Mouse (Mus musculus): ENCODE data around the gene Gpr171. TPM values are rescaled to one million over a fixed set of nuclear protein-coding genes. Genes with fewer than 3 reads are reported as not detected.
"Not testable (repeated sequence)": the region's sequence is repeated elsewhere in the genome, so short reads cannot be mapped to it uniquely, and the experiment has no call there.

Gpr171 gene
- 1.1 and 1.7 TPM in 2 replicates for polyA plus RNA-seq (2015; fragmentation: Nextera tagmentation; extraction: Ambion mirVana)

DNA sequence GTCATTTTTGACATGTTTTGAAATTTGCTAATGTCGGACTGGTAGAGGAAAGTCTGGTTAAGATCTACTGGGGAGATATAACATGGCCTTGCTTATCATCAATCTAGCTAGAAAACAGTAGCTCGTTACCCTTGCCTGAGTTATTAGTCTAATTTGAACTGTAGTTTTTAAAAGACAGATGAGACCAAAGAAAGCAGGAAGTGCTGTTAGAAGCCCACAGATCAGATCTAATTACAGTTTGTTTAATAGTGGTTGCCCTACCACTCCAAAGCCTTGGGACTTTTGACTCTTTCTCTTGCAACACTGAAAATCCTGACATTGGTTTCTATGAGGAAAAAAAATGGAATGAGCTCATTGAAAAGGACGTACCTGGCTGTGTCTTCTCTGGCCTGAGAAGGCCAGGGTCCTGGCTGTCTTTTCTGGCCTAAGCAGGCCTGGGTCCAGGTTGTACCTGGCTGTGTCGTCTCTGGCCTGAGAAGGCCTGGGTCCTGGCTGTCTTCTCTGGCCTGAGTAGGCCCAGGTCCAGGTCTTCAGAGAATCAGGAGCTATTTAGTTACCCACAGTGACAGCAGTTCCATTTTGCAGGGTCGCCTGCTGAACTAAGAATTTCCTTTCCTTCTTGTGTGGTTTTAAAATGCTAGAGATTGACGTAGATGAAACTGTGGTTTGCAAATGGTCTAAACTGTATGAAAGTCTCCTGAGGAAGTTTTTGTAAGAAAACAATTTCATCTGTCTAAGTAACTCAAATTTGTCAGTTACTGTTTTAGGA lies at the start of gene Gpr171:
Gene Gpr171 (minus strand): TSS at position 604 of the 769 bp plus-strand sequence.
- Histone ChIP-seq H3K4me1 (no peaks in the 10 kb centered on the region), H3K9me3 (replicated peaks) (no peaks in the 10 kb centered on the region), H3K9ac (no peak within 1 kb of the TSS), H3K27me3 (no peaks in the 10 kb centered on the region), H3K4me2 (no peak within 1 kb of the TSS), H3K27ac (no peak within 1 kb of the TSS), H3K4me3 (no peak within 1 kb of the TSS), H3K36me3 (ENCODE audit: poor library complexity, severe bottlenecking) (no peaks in the 10 kb centered on the region)
- no peak for ATAC-seq
- WGBS: 87% methylated on average over 6 of the region's 6 CpGs

GRCm38 (mm10) chr3:59150624-59151023 lies 49.0 kb upstream of the Gpr171 start:
- WGBS: 92% methylated on average over 2 of the region's 2 CpGs
- H3K4me3 ChIP-seq: no peak overlapping the region
- no peaks in the 10 kb centered on the region for H3K27me3 ChIP-seq
- H3K4me1 ChIP-seq: no peaks in the 10 kb centered on the region
- no peak for ATAC-seq
- H3K4me2 ChIP-seq: no peak overlapping the region
- no peaks in the 10 kb centered on the region for H3K36me3 ChIP-seq (ENCODE audit: poor library complexity, severe bottlenecking)
- no peak overlapping the region for H3K27ac ChIP-seq
- no peak overlapping the region for H3K9ac ChIP-seq
- H3K9me3 ChIP-seq (replicated peaks): no peaks in the 10 kb centered on the region

- H3K27me3 ChIP-seq: no peaks in the 10 kb centered on the region
Measured at GRCm38 (mm10) chr3:59149646-59150045, 48.0 kb upstream of the Gpr171 start.

DNA sequence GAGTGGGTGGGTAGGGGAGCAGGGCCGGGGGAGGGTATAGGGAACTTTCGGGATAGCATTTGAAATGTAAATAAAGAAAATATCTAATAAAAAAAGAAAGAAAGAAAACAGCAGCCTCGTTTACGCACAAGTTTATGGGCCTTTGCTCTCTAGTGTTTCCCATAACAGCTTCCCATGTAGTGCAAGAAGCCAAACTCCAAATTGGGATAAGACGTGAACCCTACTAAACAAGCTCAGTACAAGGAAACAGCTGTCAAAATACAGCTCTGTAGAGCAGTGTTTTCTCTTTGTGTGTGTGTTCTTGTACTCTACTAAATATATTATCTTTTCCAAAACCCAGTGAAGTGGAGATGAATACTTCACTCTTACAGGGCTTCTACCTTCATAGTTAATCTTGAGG lies 43.6 kb upstream of the Gpr171 start:
- no peak for ATAC-seq
- no peaks in the 10 kb centered on the region for H3K9me3 ChIP-seq (replicated peaks)
- 79% methylated on average over 5 of the region's 5 CpGs for WGBS
- H3K27ac ChIP-seq: no peak overlapping the region
- no peak overlapping the region for H3K4me3 ChIP-seq
- no peaks in the 10 kb centered on the region for H3K4me1 ChIP-seq
- no peak overlapping the region for H3K4me2 ChIP-seq
- no peaks in the 10 kb centered on the region for H3K27me3 ChIP-seq
- H3K36me3 ChIP-seq (ENCODE audit: poor library complexity, severe bottlenecking): no peaks in the 10 kb centered on the region
- no peak overlapping the region for H3K9ac ChIP-seq

More at GRCm38 (mm10) chr3:59149646-59150045, 48.0 kb upstream of the Gpr171 start:
- Histone ChIP-seq H3K9ac (no peak overlapping the region), H3K27ac (no peak overlapping the region), H3K36me3 (ENCODE audit: poor library complexity, severe bottlenecking) (no peaks in the 10 kb centered on the region), H3K9me3 (replicated peaks) (no peaks in the 10 kb centered on the region), H3K4me3 (no peak overlapping the region), H3K4me2 (no peak overlapping the region), H3K4me1 (no peaks in the 10 kb centered on the region)
- no peak for ATAC-seq

- no peak overlapping the region for H3K4me3 ChIP-seq
- H3K9me3 ChIP-seq (replicated peaks): no peaks in the 10 kb centered on the region
- no peaks in the 10 kb centered on the region for H3K36me3 ChIP-seq (ENCODE audit: poor library complexity, severe bottlenecking)
- H3K4me1 ChIP-seq: no peaks in the 10 kb centered on the region
- no peak overlapping the region for H3K9ac ChIP-seq
- H3K4me2 ChIP-seq: no peak overlapping the region
- H3K27ac ChIP-seq: no peak overlapping the region
- 85% methylated on average over 8 of the region's 8 CpGs for WGBS
- no peak for ATAC-seq
- H3K27me3 ChIP-seq: no peaks in the 10 kb centered on the region
Measured at GRCm38 (mm10) chr3:59141507-59142305, 40.1 kb upstream of the Gpr171 start.

DNA sequence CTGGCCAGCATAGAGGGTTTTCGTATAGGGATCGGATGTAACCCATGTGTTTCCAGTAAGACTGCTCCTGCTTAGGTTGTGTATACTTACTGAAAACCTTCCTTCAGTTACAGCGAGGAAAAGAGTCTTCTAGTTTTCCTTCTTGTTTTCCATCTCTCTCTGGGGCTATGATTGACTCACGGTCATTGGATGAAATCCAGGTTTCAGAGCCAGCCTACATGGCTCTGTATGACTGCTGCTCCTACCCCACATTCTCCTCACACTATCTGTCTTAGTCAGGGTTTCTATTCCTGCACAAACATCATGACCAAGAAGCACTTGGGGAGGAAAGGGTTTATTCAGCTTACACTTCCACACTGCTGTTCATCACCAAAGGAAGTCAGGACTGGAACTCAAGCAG lies 39.3 kb upstream of the Gpr171 start:
- H3K9me3 ChIP-seq (replicated peaks); H3K36me3 ChIP-seq (ENCODE audit: poor library complexity, severe bottlenecking); H3K4me1 ChIP-seq; H3K4me3 ChIP-seq; H3K27me3 ChIP-seq; H3K4me2 ChIP-seq; ATAC-seq; H3K27ac ChIP-seq; H3K9ac ChIP-seq: not testable (repeated sequence)
- WGBS: 95% methylated on average over 4 of the region's 4 CpGs

- Histone ChIP-seq H3K4me1 (no peaks in the 10 kb centered on the region), H3K9me3 (replicated peaks) (no peaks in the 10 kb centered on the region), H3K9ac (no peak overlapping the region), H3K4me2 (no peak overlapping the region), H3K27ac (no peak overlapping the region), H3K4me3 (no peak overlapping the region), H3K36me3 (ENCODE audit: poor library complexity, severe bottlenecking) (no peaks in the 10 kb centered on the region), H3K27me3 (no peaks in the 10 kb centered on the region)
- ATAC-seq: no peak
- WGBS: 81% methylated on average over 2 of the region's 2 CpGs
Measured at GRCm38 (mm10) chr3:59140115-59140514, 38.5 kb upstream of the Gpr171 start.

- no peak overlapping the region for H3K4me2 ChIP-seq
- no peak for ATAC-seq
- no peak overlapping the region for H3K9ac ChIP-seq
- H3K36me3 ChIP-seq (ENCODE audit: poor library complexity, severe bottlenecking): no peaks in the 10 kb centered on the region
- H3K4me3 ChIP-seq: no peak overlapping the region
- no peak overlapping the region for H3K27ac ChIP-seq
- H3K27me3 ChIP-seq: no peaks in the 10 kb centered on the region
- H3K4me1 ChIP-seq: no peaks in the 10 kb centered on the region
- H3K9me3 ChIP-seq (replicated peaks): no peaks in the 10 kb centered on the region
Measured at GRCm38 (mm10) chr3:59139651-59140051, 38.0 kb upstream of the Gpr171 start.

DNA sequence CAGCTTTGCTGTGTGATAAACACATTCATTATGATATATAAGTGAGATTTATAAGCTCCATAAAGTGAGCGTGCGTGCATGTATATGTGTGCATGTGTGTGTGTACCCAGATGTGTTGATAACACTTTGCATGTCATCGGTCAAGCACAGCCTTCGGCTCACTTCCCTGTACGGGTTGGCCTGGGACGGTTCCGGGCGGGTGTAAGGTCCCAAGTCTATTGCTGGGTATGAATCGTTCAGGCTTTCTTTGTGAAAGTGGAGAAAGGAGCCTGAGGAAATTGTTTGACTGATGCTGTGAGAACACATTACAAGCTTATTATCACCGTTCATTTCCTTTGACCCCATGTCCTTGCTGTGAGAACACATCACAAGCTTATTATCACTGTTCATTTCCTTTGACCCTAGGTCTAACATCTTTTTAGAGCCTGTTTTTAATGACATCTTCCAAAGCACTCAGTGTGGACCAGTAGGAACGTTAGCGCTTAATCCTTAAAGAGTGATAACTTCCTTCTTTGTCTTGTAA lies 37.4 kb upstream of the Gpr171 start:
- no peak overlapping the region for H3K4me2 ChIP-seq
- H3K9ac ChIP-seq: no peak overlapping the region
- H3K36me3 ChIP-seq (ENCODE audit: poor library complexity, severe bottlenecking): no peaks in the 10 kb centered on the region
- H3K4me3 ChIP-seq: no peak overlapping the region
- no peak for ATAC-seq
- no peaks in the 10 kb centered on the region for H3K4me1 ChIP-seq
- 68% methylated on average over 12 of the region's 12 CpGs for WGBS
- H3K9me3 ChIP-seq (replicated peaks): no peaks in the 10 kb centered on the region
- no peaks in the 10 kb centered on the region for H3K27me3 ChIP-seq
- H3K27ac ChIP-seq: no peak overlapping the region

GRCm38 (mm10) chr3:59135911-59136653 lies 34.5 kb upstream of the Gpr171 start:
- no peaks in the 10 kb centered on the region for H3K36me3 ChIP-seq (ENCODE audit: poor library complexity, severe bottlenecking)
- H3K4me1 ChIP-seq: no peaks in the 10 kb centered on the region
- ATAC-seq: no peak
- no peak overlapping the region for H3K9ac ChIP-seq
- no peak overlapping the region for H3K4me3 ChIP-seq
- no peaks in the 10 kb centered on the region for H3K9me3 ChIP-seq (replicated peaks)
- H3K27ac ChIP-seq: no peak overlapping the region
- WGBS: 83% methylated on average over 5 of the region's 5 CpGs
- no peak overlapping the region for H3K4me2 ChIP-seq
- no peaks in the 10 kb centered on the region for H3K27me3 ChIP-seq

DNA sequence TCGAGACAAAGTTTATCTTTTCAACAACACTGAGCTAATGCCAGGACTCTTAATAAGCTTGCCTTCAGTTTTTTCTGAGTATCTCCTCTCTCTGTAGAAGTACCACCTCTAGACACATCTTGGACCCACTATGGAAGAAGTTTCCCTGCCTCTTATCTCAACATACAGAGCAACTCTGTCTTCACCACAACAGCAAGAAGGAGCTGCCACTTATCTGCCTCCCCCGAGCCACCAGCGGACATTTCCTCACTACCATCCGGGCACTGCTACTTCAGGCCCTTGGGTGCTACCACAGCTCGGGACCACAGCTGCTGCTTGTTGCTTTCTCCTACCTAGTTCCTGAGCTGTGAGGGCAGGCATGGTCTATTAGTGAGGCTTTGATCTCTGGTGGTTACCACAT lies 31.6 kb upstream of the Gpr171 start:
- Histone ChIP-seq H3K9me3 (replicated peaks) (no peaks in the 10 kb centered on the region), H3K4me3 (no peak overlapping the region), H3K4me2 (no peak overlapping the region), H3K27ac (no peak overlapping the region), H3K36me3 (ENCODE audit: poor library complexity, severe bottlenecking) (no peaks in the 10 kb centered on the region), H3K27me3 (no peaks in the 10 kb centered on the region), H3K4me1 (no peaks in the 10 kb centered on the region), H3K9ac (no peak overlapping the region)
- ATAC-seq: no peak
- WGBS: 85% methylated on average over 5 of the region's 5 CpGs

- Histone ChIP-seq H3K36me3 (ENCODE audit: poor library complexity, severe bottlenecking) (no peaks in the 10 kb centered on the region), H3K9ac (no peak overlapping the region), H3K27me3 (no peaks in the 10 kb centered on the region), H3K4me2 (no peak overlapping the region), H3K27ac (no peak overlapping the region), H3K4me3 (no peak overlapping the region), H3K4me1 (no peaks in the 10 kb centered on the region), H3K9me3 (replicated peaks) (no peaks in the 10 kb centered on the region)
- no peak for ATAC-seq
- 89% methylated on average over 4 of the region's 4 CpGs for WGBS
Measured at GRCm38 (mm10) chr3:59131966-59132365, 30.3 kb upstream of the Gpr171 start.

Measured in forebrain, embryonic 13.5 days (tissue).